Mouse (Mus musculus) common myeloid progenitor, adult 5-6 weeks (primary cell): ENCODE results near the gene Sel1l3. TPM values are rescaled to one million over a fixed set of nuclear protein-coding genes. Genes with fewer than 3 reads are reported as not detected.

Experiments used
- ATAC-seq: replicated peaks from 2 replicates; pipeline ENCODE4 v1.8.0; 2016; ENCODE audit warnings: low read depth, mild to moderate bottlenecking, moderate TSS enrichment, inconsistent platforms; ENCODE audit not compliant: poor library complexity, severe bottlenecking
- total RNA-seq: library from RNA; stranded (forward); fragments of 200-1000, 187-1606 nt; gene quantifications from 2 replicates; pipeline ENCODE4 v1.2.3, GENCODE M21; 2017

Sel1l3 gene
- total RNA-seq, 1 experiment from 2014 or later = not detected

DNA sequence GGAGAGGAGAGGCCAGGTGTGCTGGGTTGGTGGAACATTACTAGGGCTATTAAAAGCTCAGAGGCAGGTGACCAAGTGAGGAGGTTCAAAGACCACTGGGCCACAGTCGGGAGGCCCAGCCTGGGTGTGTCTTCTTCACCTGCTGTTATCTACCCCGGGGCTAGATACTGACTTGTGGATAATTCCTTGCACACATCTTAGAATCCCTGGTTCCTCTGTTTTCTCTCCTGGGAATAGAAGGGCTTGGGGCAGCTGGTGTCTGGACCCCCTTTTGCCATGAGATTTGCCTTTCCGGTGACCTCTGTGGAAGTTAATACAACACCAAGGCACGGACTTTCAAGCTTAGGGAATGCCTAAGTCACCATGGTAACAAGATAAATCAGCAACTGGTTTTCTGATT, 103.5 kb downstream of the Sel1l3 start:
- no peak for ATAC-seq

DNA sequence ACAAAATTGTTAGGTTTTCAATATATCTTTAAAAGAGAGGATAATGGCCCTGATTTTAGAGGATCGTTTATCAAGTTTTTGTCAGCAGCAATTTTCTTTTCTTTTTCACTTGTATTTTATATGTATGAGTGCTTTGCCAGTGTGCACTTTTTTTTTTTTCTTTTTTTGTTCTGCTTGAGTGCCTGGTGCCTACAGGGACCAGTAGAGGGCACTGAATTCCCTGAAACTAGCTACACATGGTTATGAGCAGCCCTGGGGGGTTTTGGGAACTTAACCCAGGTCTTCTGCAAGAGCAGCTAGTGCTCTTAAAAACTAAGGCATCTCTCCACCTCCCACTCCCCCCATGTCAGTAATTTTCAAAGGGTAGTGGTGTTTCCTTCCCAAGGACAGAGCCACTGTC, 105.1 kb downstream of the Sel1l3 start:
- no peak for ATAC-seq

DNA sequence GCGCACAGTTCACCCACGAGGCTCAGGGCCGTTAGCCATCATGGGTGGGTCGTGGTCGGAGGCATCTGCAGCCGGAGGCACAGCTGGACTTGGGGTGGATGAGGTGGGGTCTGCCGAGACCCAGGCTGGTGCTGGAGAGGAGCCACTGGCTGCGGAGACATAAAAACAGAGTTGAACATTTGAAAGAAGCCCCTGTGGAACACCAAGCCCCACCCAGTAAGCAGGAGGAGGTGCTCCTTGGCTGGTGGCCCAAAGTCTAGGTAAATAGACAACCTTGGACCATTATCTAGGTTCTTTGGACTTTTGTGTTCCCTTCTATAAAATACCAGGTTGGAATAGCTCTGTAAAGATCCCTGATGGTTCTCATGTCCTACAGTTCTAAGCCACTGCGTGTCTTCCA, 105.7 kb downstream of the Sel1l3 start:
- ATAC-seq = no peak

DNA sequence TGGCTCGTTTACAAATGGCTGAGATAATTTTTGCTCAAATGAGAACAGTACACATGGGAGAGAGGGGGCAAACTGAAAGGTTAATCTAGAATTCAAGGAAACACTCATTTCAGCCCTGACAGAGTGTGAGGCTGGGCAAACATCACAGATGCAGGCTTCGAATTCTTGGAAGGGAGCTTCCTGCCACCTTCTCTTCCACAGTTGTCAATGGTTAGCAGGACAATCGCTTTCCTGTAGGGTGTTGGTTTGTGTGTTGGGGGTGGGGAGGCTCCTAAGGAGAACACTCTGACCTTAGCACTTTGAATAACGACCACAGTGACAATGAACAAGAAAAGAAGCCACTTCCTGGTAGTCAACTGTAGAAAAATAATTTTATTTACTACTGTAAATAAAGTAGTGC, 107.0 kb downstream of the Sel1l3 start:
- ATAC-seq = no peak

DNA sequence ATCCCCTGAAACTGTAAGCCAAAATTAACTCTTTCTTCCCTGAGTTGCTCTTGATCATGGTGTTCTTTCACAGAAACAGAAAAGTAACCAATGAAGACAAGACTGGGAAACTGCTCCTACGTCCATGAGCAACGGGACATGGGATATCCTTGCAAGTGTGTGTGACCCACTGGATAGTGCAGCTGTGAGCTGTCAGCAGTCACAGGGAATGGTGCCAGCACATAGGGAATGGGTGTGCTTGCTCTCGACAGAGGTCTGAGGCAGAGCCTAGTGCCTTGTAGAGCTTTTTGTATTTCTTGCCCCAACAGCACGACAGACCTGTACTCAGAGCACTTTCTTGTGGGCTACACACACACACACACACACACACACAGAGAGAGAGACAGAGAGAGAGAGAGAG, 107.6 kb downstream of the Sel1l3 start:
- ATAC-seq = no peak

DNA sequence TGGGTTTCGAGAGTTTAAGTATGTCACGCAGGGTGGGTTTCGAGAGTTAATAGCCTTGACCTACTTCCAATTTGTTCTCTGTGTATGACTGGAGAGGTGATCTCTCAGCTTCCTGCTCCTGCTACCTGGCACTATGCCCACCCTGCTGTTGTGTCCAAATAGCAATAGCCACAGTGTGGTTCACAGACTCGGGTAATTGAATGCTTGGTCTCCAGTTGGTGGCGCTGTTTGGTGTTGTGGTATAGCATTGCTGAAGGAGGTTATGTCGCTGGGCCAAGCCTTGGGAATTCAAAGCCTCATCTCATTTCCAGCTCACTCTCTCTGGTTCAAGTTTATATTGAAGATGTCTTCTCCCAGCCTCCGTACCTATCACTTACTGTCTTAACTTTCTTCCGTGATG, 108.0 kb downstream of the Sel1l3 start:
- no peak for ATAC-seq

DNA sequence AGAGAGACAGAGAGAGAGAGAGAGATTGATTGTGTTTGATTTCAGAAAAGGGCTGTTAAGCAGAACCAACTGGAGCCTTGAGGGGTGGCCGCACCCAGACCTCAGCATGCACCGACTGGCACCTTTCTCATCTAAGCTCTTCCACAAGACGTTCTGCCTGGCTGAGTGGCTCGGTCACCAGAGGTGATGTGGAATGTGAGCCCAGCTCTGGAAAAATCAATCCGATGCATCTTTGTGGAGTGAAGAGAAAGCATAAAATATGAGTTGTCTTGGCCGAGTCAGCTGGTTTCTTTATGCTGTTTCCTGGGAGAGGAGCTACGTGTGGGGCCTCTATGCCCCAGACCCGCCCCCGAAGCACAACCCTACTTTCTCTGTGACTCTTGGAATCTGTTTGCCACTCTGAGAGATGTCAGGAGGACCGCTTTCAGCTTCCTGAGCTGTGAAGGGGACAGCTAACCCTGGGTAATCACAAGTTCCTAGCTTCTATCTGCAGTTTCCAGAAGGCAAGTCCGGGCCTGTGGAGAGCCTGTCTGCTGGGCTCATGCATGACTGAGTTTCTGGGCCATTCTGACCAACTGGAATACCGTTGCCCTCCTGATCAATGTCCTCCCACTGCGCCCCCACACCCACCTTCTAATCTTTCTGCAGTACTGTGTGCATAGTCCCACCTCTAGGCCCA, 109.4 kb downstream of the Sel1l3 start:
- no peak for ATAC-seq

DNA sequence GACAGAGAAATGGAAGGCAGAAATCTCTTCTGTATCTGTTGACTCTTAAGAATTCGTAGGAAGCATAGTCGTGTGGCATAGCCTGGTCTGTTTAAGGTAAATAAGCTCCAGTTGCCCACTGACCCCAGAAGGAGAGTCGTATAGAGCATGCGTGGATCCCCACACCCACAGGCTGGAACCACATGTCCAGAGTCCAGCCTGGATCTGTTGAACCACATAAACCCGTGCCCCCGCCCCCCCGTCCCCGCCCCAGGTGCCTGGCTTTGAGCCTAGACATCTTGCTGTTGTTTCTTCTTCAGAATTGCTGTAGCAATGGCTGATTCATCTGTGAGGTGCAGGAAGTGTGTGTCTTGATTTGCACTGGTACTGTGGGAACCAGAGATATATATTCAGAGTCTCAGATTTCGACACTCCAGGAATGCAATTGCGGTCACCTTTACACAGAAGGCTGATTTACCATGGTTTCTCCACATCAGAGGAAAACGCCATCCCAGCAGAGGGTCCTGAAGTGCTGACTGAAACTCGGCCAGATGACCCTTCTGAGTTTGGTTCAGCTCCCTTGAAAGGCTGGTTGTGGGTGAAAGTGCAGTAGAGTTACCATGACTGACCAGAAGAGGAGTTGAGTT, 111.8 kb downstream of the Sel1l3 start:
- no peak for ATAC-seq

DNA sequence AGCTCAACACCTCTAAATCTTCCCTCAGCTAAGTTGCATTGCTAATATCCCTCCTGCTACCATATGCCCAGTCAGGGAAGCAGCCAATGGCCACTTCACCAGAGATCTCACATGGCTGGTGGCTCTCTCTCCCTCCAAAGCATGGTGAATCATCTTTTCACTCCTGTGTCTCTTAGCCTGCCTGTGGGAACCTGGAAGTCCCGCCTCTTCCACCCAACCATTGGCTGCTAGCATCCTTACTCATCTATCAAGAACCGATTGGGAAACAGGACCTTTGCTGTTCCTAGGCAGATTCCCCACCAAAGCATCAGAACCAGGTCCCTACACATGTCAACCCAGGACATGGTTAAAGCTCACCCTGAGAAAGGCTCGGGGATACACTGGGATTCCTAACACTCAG, 122.4 kb downstream of the Sel1l3 start:
- ATAC-seq = no peak

DNA sequence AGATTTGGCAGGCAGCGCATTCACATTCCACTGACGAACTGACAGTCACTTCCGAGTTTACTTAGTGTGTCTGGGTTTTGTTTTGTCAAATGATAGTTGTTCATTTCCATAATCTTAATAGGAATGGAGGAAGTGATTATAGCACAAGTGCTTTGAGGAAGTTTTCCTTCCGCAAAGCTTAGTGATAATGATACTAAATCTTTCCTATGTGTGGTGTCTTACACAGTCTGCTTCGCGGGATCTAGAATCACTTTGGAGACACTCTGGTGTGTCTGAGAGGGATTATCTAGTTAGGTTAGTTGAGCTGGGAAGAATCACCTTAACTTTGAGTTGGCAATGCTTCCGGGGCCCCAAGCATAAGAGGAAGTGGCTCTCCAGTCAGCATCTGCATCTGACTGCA, 126.3 kb downstream of the Sel1l3 start:
- no peak for ATAC-seq

DNA sequence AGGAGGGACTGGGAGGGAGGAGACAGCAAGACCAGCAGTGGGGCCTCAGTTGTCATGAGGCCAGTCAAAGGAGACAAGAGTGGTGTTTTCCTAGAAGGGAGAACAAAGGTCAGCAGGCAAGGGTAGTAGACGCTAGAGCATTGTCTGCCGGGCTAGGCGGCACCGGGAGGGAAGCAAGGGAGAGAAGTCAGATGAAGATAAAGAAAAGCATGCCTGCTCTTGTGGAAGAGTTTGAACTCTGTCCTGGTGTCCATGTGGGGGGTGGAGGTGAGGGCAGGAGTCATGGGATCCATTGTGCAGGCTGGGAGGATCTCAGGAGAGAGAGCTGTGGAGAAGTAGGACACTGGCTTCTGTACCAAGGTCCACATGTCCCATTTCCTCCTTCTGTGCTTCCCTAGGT, 135.3 kb downstream of the Sel1l3 start:
- no peak for ATAC-seq

DNA sequence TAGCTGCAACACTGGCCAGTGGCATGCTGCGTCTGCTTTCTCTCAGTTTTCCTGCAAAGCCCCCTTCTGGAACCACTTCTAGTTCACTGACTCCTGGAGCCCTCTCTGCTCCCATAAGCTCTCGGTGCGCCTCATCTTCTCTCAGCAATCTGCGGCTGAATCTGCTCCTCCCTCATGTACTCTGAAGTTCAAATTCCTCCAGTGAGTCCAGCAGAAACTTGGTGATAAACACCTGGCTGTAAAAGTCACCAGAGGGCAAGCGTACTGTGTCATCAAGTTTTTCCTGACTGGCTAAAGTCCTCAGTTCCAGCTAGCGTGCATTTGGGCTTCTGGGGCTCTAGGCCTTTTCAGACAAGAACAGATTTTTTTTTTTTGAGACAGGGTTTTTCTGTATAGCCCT, 139.2 kb downstream of the Sel1l3 start:
- no peak for ATAC-seq

DNA sequence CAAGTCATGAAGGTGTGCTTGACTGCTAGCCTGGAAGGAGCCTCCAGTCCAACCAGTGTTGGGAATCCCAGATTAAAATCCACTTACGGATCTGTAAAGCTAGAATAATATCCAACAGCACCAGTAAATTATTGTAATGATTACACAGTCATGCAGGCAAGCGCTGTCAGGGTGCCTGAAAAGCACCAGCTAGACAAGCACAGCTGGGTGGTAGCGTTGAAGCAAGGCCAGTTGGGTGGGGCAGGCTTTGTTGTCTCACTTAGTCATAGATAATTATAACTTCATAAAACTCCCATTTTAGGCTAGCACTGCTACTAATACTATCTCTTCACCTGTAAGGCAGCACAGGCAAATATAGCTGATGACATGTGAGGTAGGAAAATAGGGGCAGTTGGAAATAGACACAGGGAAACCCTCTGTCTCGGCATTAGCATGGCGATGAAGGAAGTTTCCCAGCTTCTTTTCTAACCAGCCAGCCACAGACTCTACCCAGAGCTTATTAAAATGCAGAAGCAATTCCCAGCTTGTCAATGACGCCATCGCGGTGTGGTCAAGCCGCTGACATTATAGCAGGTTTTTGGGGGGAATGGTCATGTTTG, 152.1 kb downstream of the Sel1l3 start:
- ATAC-seq = no peak

Other genes starting within 250 kb of the Sel1l3 start
- not detected in 2 replicates for gene Slc34a2, start 175.8 kb downstream of the Sel1l3 start, total RNA-seq
- 50.9 and 60.2 TPM in 2 replicates for gene Smim20, start 53.2 kb upstream of the Sel1l3 start, total RNA-seq